Mouse (Mus musculus) hindbrain, embryonic 14.5 days (tissue): ENCODE results near the gene St3gal5. TPM values are rescaled to one million over a fixed set of nuclear protein-coding genes. Genes with fewer than 3 reads are reported as not detected.

Experiments
- ATAC-seq: fragments of 200-750 bp; cut with Nextera tagmentation; 2 replicates; pipeline ENCODE4 v1.8.0; 2017; ENCODE audit warnings: moderate number of reproducible peaks, mild to moderate bottlenecking, moderate TSS enrichment, moderate library complexity; ENCODE audit not compliant: low FRiP score
- DNase-seq: peaks from one replicate; pipeline ENCODE4 v3.0.0-alpha.2; 2015; ENCODE audit warnings: low spot score
- H3K27ac ChIP-seq: fragments of 300-500 bp; sonication (generic); 2 replicates; pipeline ENCODE4 v1.5.1; 2014; ENCODE audit warnings: mild to moderate bottlenecking, moderate library complexity
- H3K27me3 ChIP-seq: fragments of 300-500 bp; sonication (generic); 2 replicates; pipeline ENCODE4 v1.6.1; 2014; ENCODE audit warnings: mild to moderate bottlenecking, low read length, mixed read lengths; ENCODE audit not compliant: control insufficient read depth, insufficient read depth
- H3K36me3 ChIP-seq: fragments of 300-500 bp; sonication (generic); replicated peaks from 2 replicates; pipeline ENCODE4 v1.6.1; 2014; ENCODE audit not compliant: control insufficient read depth, insufficient read depth
- H3K4me1 ChIP-seq: fragments of 300-500 bp; sonication (generic); replicated peaks from 2 replicates; pipeline ENCODE4 v1.6.1; 2014; ENCODE audit warnings: antibody characterized with exemption, low read length, mixed read lengths; ENCODE audit not compliant: control insufficient read depth, insufficient read depth
- H3K4me2 ChIP-seq: fragments of 300-500 bp; sonication (generic); replicated peaks from 2 replicates; pipeline ENCODE4 v1.6.1; 2014; ENCODE audit warnings: mild to moderate bottlenecking, moderate library complexity
- H3K4me3 ChIP-seq: fragments of 300-500 bp; sonication (generic); replicated peaks from 2 replicates; pipeline ENCODE4 v1.5.1; 2014; ENCODE audit warnings: mild to moderate bottlenecking, low read length
- H3K9ac ChIP-seq: fragments of 300-500 bp; sonication (generic); 2 replicates; pipeline ENCODE4 v1.6.1; 2014
- H3K9me3 ChIP-seq: fragments of 300-500 bp; sonication (generic); 2 replicates; pipeline ENCODE4 v1.6.1; 2016; ENCODE audit warnings: low read length; ENCODE audit not compliant: control insufficient read depth
- WGBS: fragments of 180-500 bp; shearing (Covaris S2); extraction: QIAGEN DNeasy Blood & Tissue Kit; methylation state at CpG from one replicate; pipeline ENCODE4 v1.1.7; 2014; 5-methylcytosine and 5-hydroxymethylcytosine counted together
- polyA plus RNA-seq: library from polyadenylated mRNA; unstranded; fragments of >200 nt; fragmentation: Nextera tagmentation; extraction: Ambion mirVana; gene quantifications from 2 replicates; pipeline ENCODE4 v1.2.1, GENCODE M21; 2014

The St3gal5 gene
- polyA plus RNA-seq, 1 experiment from 2014 or later: 64.9 TPM

- no peaks in the 10 kb centered on the region for H3K27me3 ChIP-seq
- H3K9me3 ChIP-seq: no peaks in the 10 kb centered on the region
- H3K36me3 ChIP-seq: no peaks in the 10 kb centered on the region
- no peak overlapping the region for H3K4me3 ChIP-seq
- H3K4me2 ChIP-seq: no peak overlapping the region
- H3K4me1 ChIP-seq: no peaks in the 10 kb centered on the region
- DNase-seq (peak; percentile 98), ATAC-seq (peak; percentile 91)
- 22% methylated on average over 20 of the region's 20 CpGs for WGBS
- H3K27ac ChIP-seq: no peak overlapping the region
- H3K9ac ChIP-seq: no peak overlapping the region
These were observed 67.2 kb downstream of the St3gal5 start for GRCm38 (mm10) chr6:72164321-72165275.

GRCm38 (mm10) chr6:72165907-72166306, 68.5 kb downstream of the St3gal5 start:
- H3K4me1 ChIP-seq: no peaks in the 10 kb centered on the region
- WGBS: 51% methylated on average over 2 of the region's 2 CpGs
- H3K4me2 ChIP-seq: no peak overlapping the region
- ATAC-seq: no peak
- H3K27me3 ChIP-seq: no peaks in the 10 kb centered on the region
- H3K36me3 ChIP-seq: no peaks in the 10 kb centered on the region
- DNase-seq: no peak
- no peak overlapping the region for H3K27ac ChIP-seq
- H3K4me3 ChIP-seq: no peak overlapping the region
- no peak overlapping the region for H3K9ac ChIP-seq
- H3K9me3 ChIP-seq: no peaks in the 10 kb centered on the region

- ATAC-seq: no peak
- no peak for DNase-seq
- no peaks in the 10 kb centered on the region for H3K36me3 ChIP-seq
- no peaks in the 10 kb centered on the region for H3K4me1 ChIP-seq
- H3K27me3 ChIP-seq: no peaks in the 10 kb centered on the region
- WGBS: 91% methylated on average over 3 of the region's 3 CpGs
- H3K9me3 ChIP-seq: no peaks in the 10 kb centered on the region
- no peak overlapping the region for H3K27ac ChIP-seq
- no peak overlapping the region for H3K4me2 ChIP-seq
- H3K4me3 ChIP-seq: no peak overlapping the region
- no peak overlapping the region for H3K9ac ChIP-seq
These were observed 74.0 kb downstream of the St3gal5 start for GRCm38 (mm10) chr6:72171391-72171790.

- Histone ChIP-seq H3K27ac (no peak overlapping the region), H3K9ac (no peak overlapping the region), H3K27me3 (no peaks in the 10 kb centered on the region), H3K4me2 (no peak overlapping the region), H3K36me3 (no peaks in the 10 kb centered on the region), H3K4me1 (no peaks in the 10 kb centered on the region), H3K4me3 (no peak overlapping the region), H3K9me3 (no peaks in the 10 kb centered on the region)
- DNase-seq (no peak), ATAC-seq (no peak)
- WGBS: 92% methylated on average over 1 of the region's 1 CpGs
These were observed 76.0 kb downstream of the St3gal5 start for GRCm38 (mm10) chr6:72173350-72173749.

- Histone ChIP-seq H3K27me3 (no peaks in the 10 kb centered on the region), H3K9me3 (no peaks in the 10 kb centered on the region), H3K4me3 (no peak overlapping the region), H3K9ac (no peak overlapping the region), H3K4me2 (no peak overlapping the region), H3K4me1 (no peaks in the 10 kb centered on the region), H3K36me3 (no peaks in the 10 kb centered on the region), H3K27ac (0 out of 2 replicates have a peak overlapping the region, but pooled peaks have one; percentile 32)
- DNase-seq: no peak
- 44% methylated on average over 3 of the region's 3 CpGs for WGBS
- no peak for ATAC-seq
These were observed 78.0 kb downstream of the St3gal5 start for GRCm38 (mm10) chr6:72175419-72175818.

- Histone ChIP-seq H3K9me3 (no peaks in the 10 kb centered on the region), H3K4me1 (no peaks in the 10 kb centered on the region), H3K4me3 (no peak overlapping the region), H3K36me3 (no peaks in the 10 kb centered on the region), H3K27ac (0 out of 2 replicates have a peak overlapping the region, but pooled peaks have one; percentile 32), H3K27me3 (no peaks in the 10 kb centered on the region), H3K9ac (no peak overlapping the region), H3K4me2 (no peak overlapping the region)
- 56% methylated on average over 5 of the region's 5 CpGs for WGBS
- no peak for ATAC-seq
- DNase-seq: no peak
These were observed 78.6 kb downstream of the St3gal5 start for GRCm38 (mm10) chr6:72176004-72176403.

- WGBS: 75% methylated on average over 3 of the region's 3 CpGs
- Histone ChIP-seq H3K4me2 (no peak overlapping the region), H3K4me1 (no peaks in the 10 kb centered on the region), H3K9ac (no peak overlapping the region), H3K27me3 (no peaks in the 10 kb centered on the region), H3K4me3 (no peak overlapping the region), H3K9me3 (no peaks in the 10 kb centered on the region), H3K27ac (no peak overlapping the region), H3K36me3 (no peaks in the 10 kb centered on the region)
- DNase-seq (no peak), ATAC-seq (no peak)
These were observed 80.0 kb downstream of the St3gal5 start for GRCm38 (mm10) chr6:72177417-72177816.

GRCm38 (mm10) chr6:72179006-72179405, 81.6 kb downstream of the St3gal5 start:
- ATAC-seq (no peak), DNase-seq (no peak)
- Histone ChIP-seq H3K9ac (no peak overlapping the region), H3K27ac (no peak overlapping the region), H3K4me1 (no peaks in the 10 kb centered on the region), H3K9me3 (no peaks in the 10 kb centered on the region), H3K4me2 (no peak overlapping the region), H3K27me3 (no peaks in the 10 kb centered on the region), H3K36me3 (no peaks in the 10 kb centered on the region), H3K4me3 (no peak overlapping the region)
- 89% methylated on average over 3 of the region's 3 CpGs for WGBS

- Histone ChIP-seq H3K9ac (no peak overlapping the region), H3K9me3 (no peaks in the 10 kb centered on the region), H3K27me3 (no peaks in the 10 kb centered on the region), H3K36me3 (no peaks in the 10 kb centered on the region), H3K4me2 (no peak overlapping the region), H3K27ac (no peak overlapping the region), H3K4me3 (no peak overlapping the region), H3K4me1 (no peaks in the 10 kb centered on the region)
- no peak for DNase-seq
- ATAC-seq: no peak
- 84% methylated on average over 12 of the region's 12 CpGs for WGBS
These were observed 82.4 kb downstream of the St3gal5 start for GRCm38 (mm10) chr6:72179562-72180502.
